8 mouse cellular contexts compared by ENCODE assay signal in genomic region chr5:97935140-97936129, GRCm38 (mm10).
DNase-seq lines count a peak whose midpoint lies in the region; ATAC-seq and TF ChIP-seq lines count a peak whose summit lies in the region.

No protein-coding gene starts in this region.

- peak overlapping the region; percentile 40 for H3K4me3 ChIP-seq in cerebellum, adult 2 months (replicated peaks; ENCODE audit: insufficient read depth, low read depth, low read length)
- peak overlapping the region; percentile 47 for H3K4me3 ChIP-seq in kidney, postnatal 0 days (replicated peaks; ENCODE audit: low read depth, low read length)
- H3K4me3 ChIP-seq in liver, embryonic 12.5 days: peak overlapping the region; percentile 36
- peak overlapping the region; percentile 54 for H3K4me3 ChIP-seq in neural tube, embryonic 13.5 days

- peak; percentile 73 for ATAC-seq in kidney, postnatal 0 days (replicated peaks; ENCODE audit: low FRiP score, low read depth)
- ATAC-seq in liver, embryonic 12.5 days: 0 out of 2 replicates have a peak, but pooled peaks have one; percentile 44
- peak; percentile 95 for ATAC-seq in neural tube, embryonic 13.5 days (ENCODE audit: low read depth)

- TF ChIP-seq CTCF in cerebellum, adult 2 months (IDR thresholded peaks at IDR 0.05; ENCODE audit: borderline replicate concordance, insufficient read depth, low read depth, low read length): no peak; the same call in 1 of the 2 replicates
- TF ChIP-seq CTCF in kidney, postnatal 0 days (IDR thresholded peaks at IDR 0.05; ENCODE audit: low read depth): peak; percentile 61

- peak overlapping the region; percentile 83 for H3K4me2 ChIP-seq in kidney, postnatal 0 days (ENCODE audit: low read length)
- peak overlapping the region; percentile 61 for H3K4me2 ChIP-seq in liver, embryonic 12.5 days
- H3K4me2 ChIP-seq in neural tube, embryonic 13.5 days: peak overlapping the region; percentile 95

- 5% methylated on average over 54 of the region's 56 CpGs for WGBS in cerebellum, adult 2 months
- WGBS in kidney, postnatal 0 days: 7% methylated on average over 56 of the region's 56 CpGs
- WGBS in liver, embryonic 12.5 days (ENCODE audit: insufficient replicate concordance): 6% methylated on average over 56 of the region's 56 CpGs
- 2% methylated on average over 55 of the region's 56 CpGs for WGBS in neural tube, embryonic 13.5 days

- no peak overlapping the region for H3K27ac ChIP-seq in cerebellum, adult 2 months (ENCODE audit: insufficient read depth, low read length)
- H3K27ac ChIP-seq in kidney, postnatal 0 days: no peak overlapping the region
- no peak overlapping the region for H3K27ac ChIP-seq in liver, embryonic 12.5 days
- no peak overlapping the region for H3K27ac ChIP-seq in neural tube, embryonic 13.5 days (replicated peaks)

- peak; percentile 30 for DNase-seq in gastrocnemius, postnatal 10 days
- no peak for DNase-seq in gastrocnemius, adult 18-20 months (ENCODE audit: low spot score)
- peak; percentile 24 to 36 for DNase-seq in cerebellum, adult 2 months
- peak; percentile 32 for DNase-seq in forelimb bud, embryonic 11.5 days (ENCODE audit: low read depth, low spot score)
- DNase-seq in kidney, postnatal 0 days (ENCODE audit: low spot score): peak; percentile 48
- DNase-seq in thymus, postnatal 0 days (ENCODE audit: low spot score): peak; percentile 65

- H3K9ac ChIP-seq in kidney, postnatal 0 days (ENCODE audit: low read depth, low read length): peak overlapping the region; percentile 19; the same call in 1 of the 2 replicates
- no peak overlapping the region for H3K9ac ChIP-seq in liver, embryonic 12.5 days
- peak overlapping the region; percentile 71 for H3K9ac ChIP-seq in neural tube, embryonic 13.5 days

- no peaks in the 10 kb centered on the region; the same call in 1 of the 2 replicates for H3K4me1 ChIP-seq in cerebellum, adult 2 months (ENCODE audit: control insufficient read depth, insufficient read depth, low read length)
- H3K4me1 ChIP-seq in kidney, postnatal 0 days (replicated peaks; ENCODE audit: insufficient read depth, low read length): no peaks in the 10 kb centered on the region
- 0 out of 2 replicates have a peak, but pooled peaks cover 6% of the 10 kb centered on the region for H3K4me1 ChIP-seq in liver, embryonic 12.5 days
- peaks cover 13% of the 10 kb centered on the region for H3K4me1 ChIP-seq in neural tube, embryonic 13.5 days (replicated peaks)

- H3K9me3 ChIP-seq in kidney, postnatal 0 days (replicated peaks; ENCODE audit: low read length): no peaks in the 10 kb centered on the region
- no peaks in the 10 kb centered on the region for H3K9me3 ChIP-seq in liver, embryonic 12.5 days (replicated peaks)
- no peaks in the 10 kb centered on the region for H3K9me3 ChIP-seq in neural tube, embryonic 13.5 days

- H3K27me3 ChIP-seq in cerebellum, adult 2 months (ENCODE audit: control insufficient read depth, insufficient read depth, low read length): no peaks in the 10 kb centered on the region; the same call in 1 of the 2 replicates
- no peaks in the 10 kb centered on the region for H3K27me3 ChIP-seq in kidney, postnatal 0 days (ENCODE audit: insufficient read depth, low read length)
- peaks cover 20% of the 10 kb centered on the region for H3K27me3 ChIP-seq in liver, embryonic 12.5 days (replicated peaks)
- peaks cover 18% of the 10 kb centered on the region for H3K27me3 ChIP-seq in neural tube, embryonic 13.5 days

- no peak for TF ChIP-seq POLR2A in cerebellum, adult 2 months (IDR thresholded peaks at IDR 0.05; ENCODE audit: borderline replicate concordance, insufficient read depth, low read length)

- H3K36me3 ChIP-seq in kidney, postnatal 0 days (ENCODE audit: insufficient read depth, low read length): no peaks in the 10 kb centered on the region
- no peaks in the 10 kb centered on the region for H3K36me3 ChIP-seq in liver, embryonic 12.5 days
- H3K36me3 ChIP-seq in neural tube, embryonic 13.5 days: no peaks in the 10 kb centered on the region

Comparison
In these comparisons a context has a peak if more than half of its experiments do, and no peak if none do; other contexts are left out.
1. ATAC-seq: peak in every context shown above with its lines; median percentile 95 in neural tube, embryonic 13.5 days; 73 in kidney, postnatal 0 days; 44 in liver, embryonic 12.5 days.